Mouse (Mus musculus) monocyte, adult 5-6 weeks (primary cell): ENCODE measurements at regions not wholly inside any gene's neighbourhood (a gene's known extent, or its start where the extent isn't known, plus 50 kb on each side); places are given as distances from the start of the nearest gene placed in this dataset.

Experiments used
- ATAC-seq: fragments of 153-309, 156-312 bp; replicated peaks from 2 replicates; pipeline ENCODE4 v1.8.0; 2017; ENCODE audit warnings: mild to moderate bottlenecking; ENCODE audit not compliant: low TSS enrichment, insufficient number of reproducible peaks, severe bottlenecking, poor library complexity, low FRiP score

DNA sequence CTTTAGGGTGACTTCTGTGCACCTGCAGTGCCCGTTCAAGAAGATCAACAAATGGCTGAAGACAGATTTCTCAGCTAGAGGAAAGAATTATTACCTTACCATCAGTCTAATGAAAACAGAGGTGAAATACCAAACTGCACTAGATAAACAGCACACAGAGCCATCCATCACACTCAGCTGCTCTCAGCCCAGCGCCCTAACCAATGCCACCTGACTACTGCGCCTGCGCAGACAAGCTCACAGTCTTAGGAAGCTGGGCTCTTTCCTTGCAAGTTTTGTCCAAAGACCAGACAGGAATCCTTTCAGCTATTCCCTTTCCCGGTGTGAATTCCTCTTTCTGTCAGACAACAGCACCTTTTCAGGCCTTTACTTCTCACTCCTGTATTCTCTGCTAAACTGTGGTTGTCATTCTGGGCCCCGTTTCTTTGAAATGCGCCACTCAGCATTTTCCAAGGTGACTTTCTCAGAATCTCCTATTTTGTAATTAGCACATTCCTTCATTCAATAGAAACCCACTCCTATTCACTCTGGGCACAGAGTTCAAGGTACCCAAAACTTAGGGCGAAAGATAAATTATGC lies 292.8 kb downstream of the Mtx2 start:
- ATAC-seq: no peak

DNA sequence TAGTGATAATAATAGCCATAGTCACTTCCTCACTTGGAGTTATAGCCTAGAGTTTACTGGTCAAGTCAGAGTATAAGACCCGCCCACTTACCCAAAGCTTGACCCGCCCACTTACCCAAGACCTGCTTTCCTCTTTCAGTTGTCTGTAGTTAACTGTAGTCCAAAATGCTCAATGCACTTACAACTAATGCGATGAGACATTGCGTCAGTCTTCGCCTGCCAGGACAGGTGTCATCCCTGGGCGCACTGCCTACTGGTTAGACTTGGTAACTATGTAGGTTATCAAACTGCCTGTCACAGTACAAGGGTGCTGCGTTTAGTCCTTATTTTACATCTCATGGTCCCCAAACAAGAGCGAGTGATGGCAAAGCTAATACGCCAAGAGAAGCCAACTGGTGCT lies 294.0 kb downstream of the Mtx2 start:
- no peak for ATAC-seq

DNA sequence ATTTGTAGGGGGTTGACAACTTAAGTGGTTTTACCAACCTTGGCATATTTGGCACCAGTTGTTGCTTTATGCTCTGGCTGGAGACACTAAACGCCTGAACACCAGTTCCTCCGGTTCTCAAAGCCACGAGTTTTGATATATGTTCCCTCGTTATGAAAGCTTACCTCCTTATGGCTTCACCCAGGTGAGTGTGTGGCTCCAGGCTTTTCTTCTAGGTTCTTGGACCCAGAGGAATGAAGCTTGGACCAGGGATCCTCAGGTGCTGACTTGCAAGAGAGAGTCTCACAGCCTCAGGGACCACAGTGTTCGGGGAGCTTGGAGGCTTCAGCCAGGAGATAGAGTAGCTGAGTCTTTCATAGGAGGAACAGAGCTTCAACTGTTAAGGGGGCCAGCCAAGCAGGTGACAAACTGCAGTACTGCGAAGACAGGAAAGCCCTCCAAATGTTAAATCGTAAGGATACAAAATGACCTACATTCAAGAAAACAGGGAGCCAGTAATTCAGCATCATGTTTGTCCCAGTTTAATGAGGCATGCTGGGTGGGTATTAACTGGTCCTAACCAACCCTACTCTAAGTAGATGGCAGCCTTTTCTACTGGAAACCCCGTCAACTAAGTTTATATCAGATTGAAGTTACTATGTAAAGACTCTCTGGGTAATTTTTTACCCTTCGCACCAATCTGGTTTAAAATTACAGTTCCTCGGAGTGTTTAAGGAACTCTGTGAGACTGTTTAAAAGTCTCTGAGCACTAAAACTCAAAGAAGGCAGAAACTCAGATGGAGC lies 307.9 kb downstream of the Mtx2 start:
- ATAC-seq: no peak

DNA sequence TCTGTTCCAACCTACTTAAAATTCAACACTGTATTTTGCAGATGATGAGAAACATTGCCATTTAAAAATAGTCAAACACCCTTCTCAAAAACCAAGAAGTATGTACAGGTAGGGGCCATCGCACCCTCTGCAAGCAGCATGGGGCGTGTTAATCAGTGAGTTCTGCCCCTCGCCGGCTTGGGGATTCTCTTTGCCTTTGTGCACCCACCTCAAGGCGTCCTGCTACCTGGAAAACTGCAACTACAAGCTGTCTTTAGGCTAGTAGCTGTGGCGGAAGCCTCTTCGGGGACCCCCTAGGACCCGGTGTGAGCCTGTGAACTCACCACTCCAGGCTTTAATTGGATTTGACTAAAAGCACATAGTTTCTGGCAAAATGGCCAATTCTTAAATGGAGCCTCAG lies 311.0 kb downstream of the Mtx2 start:
- ATAC-seq: no peak

DNA sequence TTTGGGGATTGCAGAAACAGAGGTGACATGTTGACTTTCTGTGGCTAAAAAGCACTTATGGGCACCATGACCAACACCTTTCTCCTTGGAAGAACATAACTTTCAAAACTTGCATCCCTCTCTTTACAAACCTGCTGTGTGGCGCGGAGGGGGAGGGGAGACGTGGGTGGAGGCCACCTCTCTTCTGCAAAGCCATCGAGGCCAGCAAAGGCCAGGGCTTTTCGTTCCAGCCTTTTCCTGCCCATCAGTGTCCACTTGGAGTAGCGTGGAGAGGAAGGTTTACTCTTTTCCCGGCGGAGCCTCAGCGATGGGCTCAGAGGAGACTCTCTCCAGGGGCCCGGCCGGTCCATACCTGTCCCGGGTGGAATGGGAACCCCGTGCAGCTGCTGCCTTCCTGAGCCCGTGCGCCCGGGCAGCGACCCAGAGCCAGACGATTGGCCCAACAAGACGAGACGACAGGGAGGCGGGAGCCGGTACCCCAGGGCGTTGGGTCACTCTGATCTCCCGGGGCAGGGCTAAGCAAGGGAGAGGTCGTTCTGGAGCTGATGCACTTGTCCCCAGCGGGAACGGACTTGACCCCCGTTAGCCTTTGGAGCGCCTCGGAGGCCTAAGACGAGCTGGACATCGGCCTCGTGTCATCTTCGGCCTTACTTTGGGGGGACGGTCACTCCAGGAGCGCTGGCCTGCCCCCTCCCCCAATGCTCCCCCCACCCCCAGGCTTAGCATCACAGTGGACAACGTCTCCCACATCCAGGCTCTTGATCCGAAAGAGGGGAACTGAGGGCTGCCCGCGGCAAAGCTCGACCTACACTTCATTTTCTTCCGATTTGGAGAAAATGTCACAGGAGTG lies 311.8 kb downstream of the Mtx2 start:
- no peak for ATAC-seq

DNA sequence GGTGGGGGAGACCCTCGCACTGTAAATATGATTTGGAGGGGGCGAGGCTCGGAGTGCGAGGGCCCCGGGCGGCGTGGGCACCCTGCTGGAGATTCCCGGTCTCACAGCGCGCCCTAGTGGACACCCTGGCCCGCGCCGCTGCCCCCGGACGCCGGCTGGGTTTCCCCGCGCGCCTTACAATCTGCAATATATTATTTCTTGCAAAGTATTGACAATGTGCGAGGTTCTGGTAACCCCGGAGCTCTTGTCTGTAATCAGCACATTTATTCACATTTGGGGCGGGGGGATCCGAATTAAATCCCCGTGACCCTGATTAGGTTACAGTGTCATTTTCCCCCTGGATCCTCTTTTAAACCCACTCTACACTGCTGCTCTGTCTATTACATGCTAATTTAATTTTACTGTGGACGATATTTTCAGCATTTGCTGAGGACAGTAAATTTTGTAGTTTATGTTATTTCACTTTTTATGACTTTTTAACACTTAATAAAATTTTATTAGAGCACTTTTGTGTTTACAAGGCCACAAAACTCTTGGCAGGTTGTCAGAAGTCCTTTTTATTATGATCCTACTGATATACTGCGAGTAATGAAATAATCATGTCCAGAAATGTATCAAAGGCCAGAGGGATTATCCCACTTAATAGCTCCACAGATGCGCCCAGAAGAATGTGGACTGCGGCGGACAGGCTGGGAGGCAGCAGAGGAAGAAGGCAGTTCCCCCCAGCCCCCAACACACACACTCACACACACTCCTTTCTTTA lies 312.6 kb downstream of the Mtx2 start:
- ATAC-seq: no peak

DNA sequence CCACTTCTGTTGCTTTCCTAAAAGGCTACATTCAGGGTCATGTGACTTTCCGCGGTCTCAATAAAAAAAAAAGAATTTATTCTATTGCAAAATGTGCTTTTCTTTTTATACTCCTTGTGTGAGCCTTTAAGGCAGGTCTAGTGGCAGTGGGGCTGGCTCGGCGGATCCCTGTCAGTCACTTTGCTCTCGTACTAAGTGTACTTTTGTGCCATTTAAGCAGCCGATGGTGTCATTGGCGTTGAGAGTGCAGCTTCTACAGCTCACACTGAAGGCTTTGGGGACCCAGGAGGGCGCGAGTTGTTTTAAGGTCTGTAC lies 313.1 kb downstream of the Mtx2 start:
- ATAC-seq: no peak

DNA sequence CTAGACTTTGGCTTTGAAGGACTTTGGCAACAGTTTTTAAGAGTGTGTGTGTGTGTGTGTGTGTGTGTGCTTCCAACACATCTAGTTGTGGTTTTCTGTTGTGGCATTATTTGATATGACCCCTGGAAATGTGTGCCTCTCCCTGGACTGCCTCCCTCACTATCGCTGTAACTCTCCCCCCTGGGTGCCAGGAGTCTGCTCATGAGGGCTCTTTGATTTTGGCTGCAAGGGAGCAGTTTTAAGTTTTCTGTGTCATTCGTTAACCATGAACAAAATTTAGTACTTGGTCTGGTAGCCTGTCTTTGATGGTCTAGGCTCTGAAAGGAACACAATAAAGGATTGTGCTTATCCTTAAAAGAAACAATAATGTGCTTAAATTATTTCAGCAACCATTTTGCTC lies 313.9 kb downstream of the Mtx2 start:
- no peak for ATAC-seq

DNA sequence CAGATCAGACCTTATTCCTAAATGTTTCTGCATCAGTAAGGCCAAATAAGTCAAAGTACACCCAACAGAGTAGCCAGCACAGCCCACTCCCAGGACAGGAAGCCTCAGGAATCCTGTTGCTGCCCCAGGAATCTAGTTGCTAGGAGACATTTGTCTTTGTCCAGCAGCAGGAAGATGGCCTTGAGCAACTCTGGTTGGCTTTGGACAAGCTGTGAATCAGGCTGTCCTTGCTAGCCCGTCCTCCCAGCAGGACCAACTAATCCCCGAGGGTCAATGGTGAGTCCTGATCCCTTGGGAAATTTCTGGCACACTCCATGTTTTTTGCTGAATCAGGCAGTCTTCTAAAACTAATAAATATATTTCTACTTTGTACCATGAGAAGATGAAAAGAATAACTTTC lies 317.1 kb downstream of the Mtx2 start:
- no peak for ATAC-seq

DNA sequence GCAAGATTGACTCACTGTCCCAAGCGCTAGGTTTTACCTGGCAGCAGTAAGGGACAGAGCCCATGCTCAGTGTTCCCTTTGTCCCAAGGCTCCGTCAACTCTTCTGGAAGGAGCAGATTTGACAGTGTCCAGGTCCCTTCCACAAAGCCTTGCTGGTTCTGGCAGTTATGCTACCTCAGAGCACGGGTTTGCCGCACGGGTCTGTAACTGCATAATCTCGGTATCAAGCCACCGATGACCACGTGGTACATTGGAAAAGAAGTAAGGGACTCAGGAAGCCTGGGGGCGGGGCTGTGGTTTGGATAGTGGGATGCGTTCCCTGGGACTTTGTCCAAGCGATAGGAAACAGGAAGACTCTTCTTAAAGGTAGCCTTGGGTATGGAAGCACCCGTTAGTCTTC lies 319.3 kb downstream of the Mtx2 start:
- no peak for ATAC-seq

DNA sequence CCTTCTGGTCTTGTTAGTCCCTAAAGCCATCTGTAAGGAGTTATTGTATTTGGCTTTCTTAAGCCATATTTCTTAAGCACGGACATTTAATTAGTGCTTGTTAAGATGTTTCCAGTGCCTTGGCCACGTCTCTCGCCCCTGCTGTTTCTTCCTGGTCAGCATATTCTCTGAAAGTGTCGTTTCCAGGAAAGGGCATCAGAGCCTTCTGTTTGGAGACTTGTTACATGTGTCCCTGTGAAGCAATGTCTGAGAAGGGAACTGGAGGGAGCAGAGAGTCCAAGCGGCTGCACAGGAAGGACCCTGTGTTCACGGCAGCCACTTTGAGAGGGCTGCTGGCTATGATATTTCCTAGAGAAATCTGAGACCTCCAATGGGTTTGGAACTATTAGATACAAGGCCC lies 320.7 kb downstream of the Mtx2 start:
- no peak for ATAC-seq

DNA sequence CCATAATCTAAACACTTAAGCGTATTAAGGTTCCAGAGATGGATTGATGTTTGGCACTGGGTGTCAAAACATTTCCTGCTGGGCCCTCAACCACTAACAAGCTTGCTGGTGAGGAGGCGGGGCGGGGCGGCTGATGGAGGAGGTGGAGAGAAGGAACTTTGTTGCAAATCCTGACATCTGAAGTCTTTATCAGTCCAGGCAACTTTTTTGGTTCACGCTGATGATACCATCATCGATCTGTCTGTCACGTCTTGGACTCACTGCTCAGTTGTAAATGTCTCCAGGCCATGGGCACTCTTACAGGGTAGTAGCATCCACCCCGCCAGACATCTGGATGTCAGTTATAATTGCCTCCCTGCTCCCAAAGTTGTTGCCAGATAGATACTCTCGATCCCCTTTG lies 321.8 kb downstream of the Mtx2 start:
- ATAC-seq: no peak

DNA sequence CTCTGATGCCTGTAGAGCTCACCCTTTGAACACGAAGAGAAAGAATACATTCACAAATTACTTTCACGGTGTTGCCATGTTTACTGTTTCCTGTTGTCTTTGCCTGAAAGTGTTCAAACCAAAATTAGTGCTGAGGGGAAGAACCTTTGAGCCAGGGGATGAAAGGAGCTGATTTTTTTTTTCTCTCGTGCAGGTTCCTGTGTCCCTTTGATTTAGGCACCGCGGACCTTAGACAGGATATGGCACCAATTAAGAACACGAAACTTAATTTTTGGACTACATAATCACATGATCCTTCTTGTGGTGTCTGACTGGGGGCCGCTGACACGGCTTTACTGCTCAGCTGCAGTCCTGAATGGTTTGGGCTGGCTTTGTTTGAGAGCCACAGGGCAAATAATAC lies 322.4 kb downstream of the Mtx2 start:
- no peak for ATAC-seq

DNA sequence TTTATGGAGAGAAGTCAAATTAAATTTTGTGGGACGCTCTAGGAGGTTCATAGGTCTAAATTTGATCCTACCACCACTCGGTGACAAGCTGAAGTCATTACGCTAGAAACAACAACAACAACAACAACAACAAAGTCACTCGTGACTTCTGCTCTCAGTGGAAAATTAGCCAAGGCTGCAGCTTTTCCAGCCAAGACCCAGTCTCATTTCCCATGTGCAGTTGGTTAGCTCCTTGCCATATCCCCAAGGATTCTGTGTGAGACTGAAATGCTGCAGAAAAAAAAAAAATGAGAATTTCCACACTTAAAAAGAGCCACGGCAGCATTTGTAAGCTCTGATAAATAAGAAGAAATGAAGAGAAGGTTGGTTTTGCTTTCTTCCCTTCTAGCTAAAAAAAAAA lies 323.4 kb downstream of the Mtx2 start:
- no peak for ATAC-seq

DNA sequence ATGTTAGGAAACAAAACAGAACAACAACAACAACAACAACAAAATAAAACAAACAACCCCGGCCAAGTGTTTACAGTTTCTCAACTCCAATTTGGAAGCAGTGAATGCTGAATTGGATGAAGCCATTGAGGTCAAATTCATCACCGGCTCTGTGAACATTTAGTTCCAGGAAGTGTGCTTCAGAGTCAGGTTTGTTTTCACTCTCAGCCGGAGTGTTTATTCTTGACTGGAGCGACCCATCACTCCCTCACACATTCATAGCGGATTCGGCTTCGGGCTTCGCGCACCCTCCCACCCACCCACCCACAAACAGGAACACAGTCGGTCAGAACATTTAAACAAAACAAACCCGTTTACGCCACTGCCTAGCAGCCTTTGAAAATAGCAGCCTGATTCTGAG lies 324.0 kb downstream of the Mtx2 start:
- no peak for ATAC-seq

DNA sequence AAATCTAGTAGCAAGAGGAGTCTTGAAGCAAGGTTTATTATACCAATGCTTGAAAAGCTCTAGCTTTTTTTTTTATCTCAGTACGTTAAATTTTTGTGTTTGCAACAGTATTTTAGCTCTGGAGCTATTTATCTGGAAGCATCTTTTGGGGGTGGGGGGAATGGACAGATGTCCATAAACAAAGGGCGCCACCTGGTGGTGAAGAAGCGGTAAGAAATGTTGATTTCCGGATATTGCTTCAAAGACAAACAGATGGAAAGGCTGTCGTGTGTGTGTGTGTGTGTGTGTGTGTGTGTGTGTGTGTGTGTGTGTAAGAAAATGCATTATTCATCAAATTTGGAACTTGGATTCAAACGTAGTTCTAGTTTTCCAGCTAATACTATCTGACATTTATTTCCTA lies 325.4 kb downstream of the Mtx2 start:
- ATAC-seq: no peak

DNA sequence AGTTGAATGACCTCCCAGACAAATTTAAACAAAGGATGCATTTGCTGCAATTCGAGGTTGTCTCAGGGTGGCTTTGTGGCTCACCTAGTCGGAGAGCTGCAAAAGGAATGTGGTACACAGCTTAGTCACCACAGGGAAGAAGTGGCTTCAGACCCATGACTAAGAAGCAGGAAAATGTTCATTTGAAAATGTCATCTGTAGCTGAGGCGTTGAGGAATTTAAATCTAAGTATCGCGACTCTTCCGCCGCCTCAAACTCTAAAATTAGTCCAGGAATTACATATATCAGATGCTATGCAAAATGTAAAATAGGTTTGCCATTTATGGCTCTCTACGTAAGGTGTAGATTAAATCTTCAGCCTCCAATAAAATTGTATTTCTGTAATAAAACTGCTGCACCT lies 325.9 kb downstream of the Mtx2 start:
- ATAC-seq: no peak

DNA sequence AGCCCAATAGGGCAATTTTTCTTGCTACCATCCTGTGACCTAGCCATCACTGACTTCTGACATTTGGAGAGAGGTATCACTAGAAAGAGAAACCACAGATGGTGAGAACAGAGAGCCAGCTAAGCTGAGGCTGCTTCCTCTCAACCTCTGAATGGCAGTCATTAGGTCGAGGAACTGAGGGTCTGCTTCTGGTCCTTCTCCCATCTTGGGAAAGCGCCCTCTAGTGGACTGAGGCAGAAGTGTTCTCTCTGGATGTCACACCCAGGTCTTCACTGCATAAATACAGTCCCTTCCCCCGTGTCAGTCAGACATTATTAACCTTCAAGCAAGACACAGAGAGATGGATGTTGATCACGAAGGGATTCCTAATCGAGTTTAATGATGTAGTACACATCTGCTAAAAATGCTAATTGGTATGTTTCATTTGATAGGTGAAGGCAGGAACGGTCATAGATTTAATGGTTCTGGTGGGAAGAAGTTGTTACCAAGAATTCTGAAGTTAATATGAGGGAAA lies 326.9 kb downstream of the Mtx2 start:
- no peak for ATAC-seq

DNA sequence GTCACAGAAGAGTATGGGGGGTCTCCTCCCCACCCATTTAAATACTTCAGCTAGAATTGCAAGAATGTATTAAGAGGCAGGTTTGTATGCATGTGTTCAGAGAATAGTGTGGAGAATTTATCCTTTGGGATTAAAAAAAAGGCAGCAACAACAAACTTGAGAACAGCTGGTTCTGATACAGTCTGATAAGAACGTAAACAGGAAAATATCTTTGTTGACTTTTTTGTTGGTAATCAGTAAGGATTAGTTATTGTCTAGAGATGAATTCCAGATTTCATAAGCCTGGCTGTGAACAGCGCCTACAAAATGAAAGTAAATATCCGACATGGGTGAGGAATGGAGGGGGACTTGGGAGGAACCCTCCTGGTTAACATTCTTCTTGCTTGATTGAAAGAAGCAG lies 328.8 kb downstream of the Mtx2 start:
- no peak for ATAC-seq
